ENCODE assay signal across 10 mouse cellular contexts in the genomic region with DNA sequence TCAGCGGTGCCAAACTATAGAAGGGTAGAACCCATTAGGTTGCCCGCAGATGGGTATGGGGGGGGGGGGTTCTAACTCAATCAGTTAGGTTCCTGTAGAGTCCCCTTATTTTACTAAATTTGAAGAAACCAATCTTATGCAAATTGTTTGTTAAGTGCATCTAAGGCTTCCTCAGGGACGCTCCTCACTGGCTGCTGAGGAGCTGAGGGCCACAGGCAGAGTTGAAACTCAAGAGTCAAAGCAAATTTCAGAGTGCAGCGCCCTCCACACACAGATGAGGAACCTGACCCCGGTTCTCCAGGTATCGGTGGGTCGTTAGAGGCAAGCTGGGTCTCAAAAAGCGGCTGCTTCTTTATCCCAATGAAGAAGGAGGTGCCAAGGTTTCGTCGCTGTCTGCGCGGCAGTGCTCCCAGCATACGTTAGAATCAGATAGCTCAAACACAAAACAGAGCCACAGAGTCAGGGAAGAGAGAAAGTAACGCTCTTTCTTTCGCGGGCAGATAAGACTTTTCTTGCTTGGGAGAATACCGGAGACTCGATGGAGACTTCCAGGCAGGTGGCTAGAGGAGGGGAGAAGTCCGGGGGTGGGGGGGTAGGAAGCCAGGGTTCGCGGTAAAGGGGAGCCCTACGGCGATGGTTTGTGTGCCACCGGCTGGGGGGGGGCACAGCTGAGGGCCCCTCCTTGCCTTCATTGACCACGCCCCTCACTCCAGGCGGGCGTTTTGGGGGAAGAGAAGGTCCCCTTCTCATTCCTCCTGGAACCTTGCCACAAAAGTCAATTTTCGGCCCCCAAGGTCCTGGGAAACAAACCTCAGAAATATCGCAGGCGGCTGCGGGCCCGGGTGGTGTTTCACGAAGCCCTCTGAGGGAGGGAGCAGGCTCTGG. TPM values are rescaled to one million over a fixed set of nuclear protein-coding genes. Genes with fewer than 3 reads are reported as not detected.
DNase-seq lines count a peak whose midpoint lies in the region; ATAC-seq lines count a peak whose summit lies in the region.
"Had no signal": no experiment of that assay in that cellular context is flagged by ENCODE, and none has a peak within 500 bp of the region (broad histone marks: within the 10 kb centered on the region; RNA-seq: fewer than 3 reads in every experiment).

No protein-coding gene starts in this region.

- H3K9ac ChIP-seq in heart, embryonic 15.5 days = no peak overlapping the region
- H3K9ac ChIP-seq in hindbrain, embryonic 16.5 days (ENCODE audit: low read depth, low read length) = no peak overlapping the region
- no peak overlapping the region for H3K9ac ChIP-seq in midbrain, embryonic 14.5 days (replicated peaks; ENCODE audit: low read length)

- no peaks in the 10 kb centered on the region for H3K9me3 ChIP-seq in heart, embryonic 15.5 days (replicated peaks)
- H3K9me3 ChIP-seq in hindbrain, embryonic 16.5 days (ENCODE audit: control insufficient read depth, low read length) = no peaks in the 10 kb centered on the region
- H3K9me3 ChIP-seq in midbrain, embryonic 14.5 days (ENCODE audit: control insufficient read depth, low read length) = no peaks in the 10 kb centered on the region

- DNase-seq in heart, adult 8-10 months (ENCODE audit: low spot score) = no peak
- DNase-seq in embryo, embryonic 10.5 days (ENCODE audit: low spot score) = peak; percentile 51
- no peak for DNase-seq in midbrain, embryonic 14.5 days
- DNase-seq in urinary bladder, adult 18-20 months (ENCODE audit: low spot score in 2 of 2) = no peak
- no peak for DNase-seq in testis, postnatal 10 days (ENCODE audit: low spot score)
- no peak for DNase-seq in layer of hippocampus, adult 11-12 months (ENCODE audit: low spot score)
- DNase-seq: cerebellum, adult 11 months had no signal

- peak overlapping the region; percentile 40 for H3K4me3 ChIP-seq in heart, embryonic 15.5 days
- peak overlapping the region; percentile 24; the same call in 1 of the 2 replicates for H3K4me3 ChIP-seq in hindbrain, embryonic 16.5 days (ENCODE audit: low read length)
- 0 out of 2 replicates have a peak overlapping the region, but pooled peaks have one; percentile 7 for H3K4me3 ChIP-seq in midbrain, embryonic 14.5 days (replicated peaks; ENCODE audit: low read depth, low read length)

- peaks cover 96% of the 10 kb centered on the region for H3K27me3 ChIP-seq in heart, embryonic 15.5 days
- H3K27me3 ChIP-seq in hindbrain, embryonic 16.5 days (replicated peaks; ENCODE audit: control insufficient read depth, insufficient read depth, low read length) = peaks cover 48% of the 10 kb centered on the region
- peaks cover 94% of the 10 kb centered on the region for H3K27me3 ChIP-seq in midbrain, embryonic 14.5 days (ENCODE audit: control insufficient read depth, insufficient read depth, low read length)

- WGBS in heart, embryonic 15.5 days = 4% methylated on average over 33 of the region's 33 CpGs
- WGBS in hindbrain, embryonic 16.5 days = 2% methylated on average over 33 of the region's 33 CpGs
- under 1% methylated on average over 33 of the region's 33 CpGs for WGBS in midbrain, embryonic 14.5 days

- ATAC-seq in heart, embryonic 15.5 days (replicated peaks; ENCODE audit: insufficient number of reproducible peaks, insufficient read depth, low FRiP score, low read depth) = no peak
- no peak for ATAC-seq in hindbrain, embryonic 16.5 days
- ATAC-seq in midbrain, embryonic 14.5 days (ENCODE audit: low FRiP score, low TSS enrichment) = no peak

- H3K27ac ChIP-seq in heart, embryonic 15.5 days = no peak overlapping the region
- no peak overlapping the region for H3K27ac ChIP-seq in hindbrain, embryonic 16.5 days (ENCODE audit: low read depth, low read length)
- H3K27ac ChIP-seq in midbrain, embryonic 14.5 days (replicated peaks; ENCODE audit: low read depth, low read length) = no peak overlapping the region

- H3K4me1 ChIP-seq in heart, embryonic 15.5 days (replicated peaks) = peaks cover 47% of the 10 kb centered on the region
- peaks cover 19% of the 10 kb centered on the region for H3K4me1 ChIP-seq in hindbrain, embryonic 16.5 days (ENCODE audit: control insufficient read depth, insufficient read depth, low read depth, low read length)
- H3K4me1 ChIP-seq in midbrain, embryonic 14.5 days (ENCODE audit: control insufficient read depth, insufficient read depth, low read length) = peaks cover 7% of the 10 kb centered on the region; the same call in 1 of the 2 replicates

- H3K4me2 ChIP-seq in heart, embryonic 15.5 days = peak overlapping the region; percentile 62
- H3K4me2 ChIP-seq in hindbrain, embryonic 16.5 days (ENCODE audit: low read length) = peak overlapping the region; percentile 37
- H3K4me2 ChIP-seq in midbrain, embryonic 14.5 days (ENCODE audit: low read length) = peak overlapping the region; percentile 24; the same call in 1 of the 2 replicates

- H3K36me3 ChIP-seq in heart, embryonic 15.5 days = no peaks in the 10 kb centered on the region
- no peaks in the 10 kb centered on the region for H3K36me3 ChIP-seq in hindbrain, embryonic 16.5 days (ENCODE audit: control insufficient read depth, insufficient read depth, low read length)
- no peaks in the 10 kb centered on the region for H3K36me3 ChIP-seq in midbrain, embryonic 14.5 days (ENCODE audit: control insufficient read depth, insufficient read depth, low read length)

RNA-seq across cellular contexts. Expression of gene Barx1, which starts 5.5 kb away (rescaled TPM):
- polyA plus RNA-seq in heart, embryonic 15.5 days (2015; fragmentation: Nextera tagmentation; extraction: Ambion mirVana) = 0.20 and 0.48 TPM in 2 replicates
- not detected for total RNA-seq in heart, adult 8-10 months (2022)
- 0.26 TPM in 1 of 2 replicates, not detected in the other for polyA plus RNA-seq in hindbrain, embryonic 16.5 days (2015; fragmentation: Nextera tagmentation; extraction: Ambion mirVana)
- not detected in 2 replicates for polyA plus RNA-seq in midbrain, embryonic 14.5 days (2014; fragmentation: Nextera tagmentation; extraction: Ambion mirVana)
- total RNA-seq: hematopoietic stem cell, adult 5-6 weeks had no signal

RNA-seq across cellular contexts. Expression of gene Ptpdc1, which starts 42.9 kb away (rescaled TPM):
- polyA plus RNA-seq in heart, embryonic 15.5 days (2015; fragmentation: Nextera tagmentation; extraction: Ambion mirVana) = 4.6 and 7.4 TPM in 2 replicates
- total RNA-seq in heart, adult 8-10 months (2022) = 1 to 10 TPM; 4.7 to 5.9 (median 5.7) TPM
- 14.7 and 17.4 TPM in 2 replicates for polyA plus RNA-seq in hindbrain, embryonic 16.5 days (2015; fragmentation: Nextera tagmentation; extraction: Ambion mirVana)
- 17.5 and 20.0 TPM in 2 replicates for polyA plus RNA-seq in midbrain, embryonic 14.5 days (2014; fragmentation: Nextera tagmentation; extraction: Ambion mirVana)
